Mouse (Mus musculus) ES-Bruce4 (cell line): ENCODE results near the gene Tescl. TPM values are rescaled to one million over a fixed set of nuclear protein-coding genes. Genes with fewer than 3 reads are reported as not detected.

ENCODE experiments used
- H3K27ac ChIP-seq: 2 replicates; pipeline ENCODE4 v1.5.1; 2012; ENCODE audit warnings: low read length, inconsistent platforms; ENCODE audit not compliant: insufficient read depth
- H3K27me3 ChIP-seq: 2 replicates; pipeline ENCODE4 v1.6.1; 2012; ENCODE audit warnings: mild to moderate bottlenecking, low read length, inconsistent platforms; ENCODE audit not compliant: control insufficient read depth, poor library complexity, insufficient read depth, severe bottlenecking
- H3K36me3 ChIP-seq: 2 replicates; pipeline ENCODE4 v1.6.1; 2012; ENCODE audit warnings: inconsistent platforms, mild to moderate bottlenecking, low read length, moderate library complexity; ENCODE audit not compliant: control insufficient read depth, poor library complexity, insufficient read depth, severe bottlenecking
- H3K4me1 ChIP-seq: one replicate; pipeline ENCODE4 v1.8.1; 2011; ENCODE audit warnings: low read length; ENCODE audit not compliant: control insufficient read depth, insufficient read depth
- H3K4me3 ChIP-seq: 2 replicates; pipeline ENCODE4 v1.5.1; 2011; ENCODE audit warnings: low read depth, mild to moderate bottlenecking, low read length
- H3K9ac ChIP-seq: 2 replicates; pipeline ENCODE4 v1.6.1; 2012; ENCODE audit warnings: low read depth, mild to moderate bottlenecking, inconsistent platforms; ENCODE audit not compliant: poor library complexity, severe bottlenecking
- H3K9me3 ChIP-seq: replicated peaks from 2 replicates; pipeline ENCODE4 v1.6.1; 2012; ENCODE audit warnings: mild to moderate bottlenecking, low read length, inconsistent platforms; ENCODE audit not compliant: control insufficient read depth, poor library complexity, insufficient read depth, severe bottlenecking
- CTCF ChIP-seq: IDR thresholded peaks from one replicate; pipeline ENCODE4 v1.8.1; 2011; ENCODE audit warnings: low read depth, low read length
- EP300 ChIP-seq: IDR thresholded peaks from 2 replicates; pipeline ENCODE4 v1.6.1; 2011; ENCODE audit warnings: low read depth, low read length; ENCODE audit not compliant: insufficient read depth
- POLR2A ChIP-seq: IDR thresholded peaks from one replicate; pipeline ENCODE4 v1.8.1; 2011; ENCODE audit warnings: low read length; ENCODE audit not compliant: insufficient read depth
- polyA plus RNA-seq: library from polyadenylated mRNA; stranded (reverse); fragments of >200 nt; gene quantifications from 2 replicates; pipeline ENCODE4 v1.2.4, GENCODE M21; 2011; ENCODE audit warnings: low read depth; ENCODE audit not compliant: missing spikeins, insufficient read depth, insufficient read length

Tescl gene
- polyA plus RNA-seq, 1 experiment, result not detected

- peak overlapping the region; percentile 49 for H3K4me3 ChIP-seq
- H3K9ac ChIP-seq, result peak overlapping the region; percentile 51
- H3K27ac ChIP-seq, result no peak overlapping the region
- H3K36me3 ChIP-seq, result no peaks in the 10 kb centered on the region
- H3K9me3 ChIP-seq, result no peaks in the 10 kb centered on the region
- H3K27me3 ChIP-seq, result no peaks in the 10 kb centered on the region
- H3K4me1 ChIP-seq, result no peaks in the 10 kb centered on the region
- TF ChIP-seq CTCF, result peak; percentile 51
- TF ChIP-seq POLR2A, result no peak
Measured at GRCm38 (mm10) chr7:24377091-24377865, 43.5 kb upstream of the Tescl start.

GRCm38 (mm10) chr7:24376456-24376855 lies 42.7 kb upstream of the Tescl start:
- H3K36me3 ChIP-seq, result no peaks in the 10 kb centered on the region
- no peak overlapping the region for H3K9ac ChIP-seq
- no peak overlapping the region for H3K4me3 ChIP-seq
- H3K27ac ChIP-seq, result no peak overlapping the region
- no peaks in the 10 kb centered on the region for H3K4me1 ChIP-seq
- H3K27me3 ChIP-seq, result no peaks in the 10 kb centered on the region
- TF ChIP-seq POLR2A (no peak), EP300 (no peak), CTCF (no peak)
- no peaks in the 10 kb centered on the region for H3K9me3 ChIP-seq

DNA sequence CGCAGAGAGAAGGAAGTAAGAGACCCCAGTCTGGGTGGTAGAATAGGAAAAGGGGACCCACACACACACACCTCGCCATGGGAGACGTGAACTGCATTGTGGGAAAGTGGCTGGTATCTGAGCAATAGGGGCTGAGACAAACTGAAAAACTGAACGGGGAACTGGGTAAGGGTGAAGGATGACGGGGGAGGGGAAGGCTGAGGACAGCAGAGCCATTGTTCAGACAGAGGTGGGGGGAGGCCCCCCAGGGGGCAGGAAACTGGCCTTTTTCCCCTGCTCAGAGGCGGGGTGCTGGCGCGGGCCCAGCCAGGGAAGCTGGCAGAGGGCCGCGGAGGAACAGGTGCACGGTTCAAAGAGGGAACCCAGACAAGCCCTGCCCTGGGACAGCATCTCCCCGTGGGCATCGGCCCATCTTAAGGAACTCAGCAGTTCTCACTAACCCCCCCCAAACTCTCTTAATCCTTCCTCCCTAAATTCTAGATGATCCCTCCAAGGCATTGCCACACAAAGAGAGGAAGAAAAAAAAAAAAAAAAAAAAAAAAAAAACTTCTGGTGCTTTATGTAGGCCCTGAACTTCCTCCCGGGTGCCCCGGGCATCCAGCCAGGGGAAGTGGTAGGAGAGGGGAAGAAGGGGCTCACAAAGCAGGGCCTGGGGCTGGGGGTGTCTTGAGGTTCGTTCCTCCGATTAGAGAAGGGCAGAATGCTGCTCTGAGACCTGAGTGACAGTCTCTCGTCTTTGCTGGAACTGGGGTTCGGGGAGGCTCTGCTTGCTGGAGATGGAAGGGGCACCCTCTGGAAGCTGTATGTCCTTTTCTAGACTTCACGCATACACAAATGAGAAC lies 40.0 kb upstream of the Tescl start:
- H3K27ac ChIP-seq, result no peak overlapping the region
- no peaks in the 10 kb centered on the region for H3K27me3 ChIP-seq
- peaks cover 2% of the 10 kb centered on the region for H3K4me1 ChIP-seq
- no peaks in the 10 kb centered on the region for H3K9me3 ChIP-seq
- no peak overlapping the region for H3K9ac ChIP-seq
- H3K4me3 ChIP-seq, result no peak overlapping the region
- no peak for TF ChIP-seq CTCF
- no peak for TF ChIP-seq EP300
- no peak for TF ChIP-seq POLR2A
- no peaks in the 10 kb centered on the region for H3K36me3 ChIP-seq

GRCm38 (mm10) chr7:24372786-24373185 lies 39.0 kb upstream of the Tescl start:
- TF ChIP-seq POLR2A (no peak), CTCF (no peak), EP300 (no peak)
- Histone ChIP-seq H3K36me3 (no peaks in the 10 kb centered on the region), H3K9me3 (no peaks in the 10 kb centered on the region), H3K4me3 (no peak overlapping the region), H3K9ac (no peak overlapping the region), H3K27me3 (no peaks in the 10 kb centered on the region), H3K27ac (no peak overlapping the region), H3K4me1 (peaks cover 2% of the 10 kb centered on the region)

DNA sequence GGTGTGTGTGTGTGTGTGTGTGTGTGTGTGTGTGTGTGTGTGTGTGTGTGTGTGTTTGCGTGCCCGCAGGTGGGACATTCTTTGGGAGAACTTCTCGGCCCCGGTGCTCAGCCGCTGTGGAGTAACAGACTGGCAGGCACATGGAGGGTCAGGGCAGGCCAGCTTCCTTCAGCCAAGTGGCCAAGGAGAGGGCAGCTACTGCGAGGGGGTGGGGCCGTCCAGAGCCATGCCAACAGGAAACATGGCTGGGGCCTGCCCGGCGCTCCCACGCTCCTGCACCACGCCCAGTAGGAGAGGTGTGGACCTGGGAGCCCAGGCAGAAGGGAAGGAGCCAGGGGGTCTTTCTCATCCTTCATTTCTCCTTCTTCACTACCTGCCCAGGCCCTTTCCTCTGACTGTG lies 38.6 kb upstream of the Tescl start:
- Histone ChIP-seq H3K9me3 (no peaks in the 10 kb centered on the region), H3K36me3 (no peaks in the 10 kb centered on the region), H3K4me1 (peaks cover 2% of the 10 kb centered on the region), H3K27ac (no peak overlapping the region), H3K27me3 (no peaks in the 10 kb centered on the region), H3K9ac (no peak overlapping the region), H3K4me3 (no peak overlapping the region)
- TF ChIP-seq CTCF, result no peak
- no peak for TF ChIP-seq POLR2A
- TF ChIP-seq EP300, result no peak

DNA sequence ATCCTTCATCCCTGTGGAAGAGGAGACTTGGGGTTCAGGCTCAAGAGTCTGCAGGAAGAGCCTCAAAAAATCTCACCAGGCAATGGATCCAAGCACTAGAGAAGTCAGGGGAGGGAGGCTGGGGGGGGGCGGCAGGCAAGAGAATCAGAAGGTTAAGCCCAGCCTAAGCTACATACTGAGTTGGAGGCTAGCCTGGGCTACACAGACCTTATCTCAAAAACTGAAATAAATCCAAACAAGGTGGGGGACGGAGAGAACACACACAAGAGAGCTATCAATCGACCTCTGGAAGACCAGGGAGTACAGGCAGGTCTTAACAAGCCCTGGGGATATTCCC lies 38.0 kb upstream of the Tescl start:
- no peaks in the 10 kb centered on the region for H3K27me3 ChIP-seq
- H3K27ac ChIP-seq, result no peak overlapping the region
- peaks cover 2% of the 10 kb centered on the region for H3K4me1 ChIP-seq
- no peaks in the 10 kb centered on the region for H3K9me3 ChIP-seq
- no peaks in the 10 kb centered on the region for H3K36me3 ChIP-seq
- no peak overlapping the region for H3K9ac ChIP-seq
- no peak for TF ChIP-seq POLR2A
- no peak for TF ChIP-seq EP300
- no peak for TF ChIP-seq CTCF
- H3K4me3 ChIP-seq, result no peak overlapping the region
